Comparison of ENCODE assay signal across 1 mouse cellular context in genomic region chr1:171379935-171380599, GRCm38 (mm10).
TF ChIP-seq lines count a peak whose summit lies in the region.

No protein-coding gene starts in this region.

TF ChIP-seq in CH12.LX, 34 proteins besides CTCF, POLR2A, EP300 and RAD21:
- TF ChIP-seq MXI1 (IDR thresholded peaks at IDR 0.05; ENCODE audit: low read depth, low read length) (no peak), MAZ (IDR thresholded peaks at IDR 0.05; ENCODE audit: low read depth, low read length) (0 out of 2 replicates have a peak, but pooled peaks have one; percentile 37), SMC3 (IDR thresholded peaks at IDR 0.05; ENCODE audit: low read depth, low read length) (peak; percentile 68), MAFK (IDR thresholded peaks at IDR 0.05; ENCODE audit: insufficient replicate concordance, low read length) (peak; percentile 62; the same call in 1 of the 2 replicates)
